Mouse (Mus musculus): ENCODE data around the gene Mmp28.

Mmp28 gene

DNA sequence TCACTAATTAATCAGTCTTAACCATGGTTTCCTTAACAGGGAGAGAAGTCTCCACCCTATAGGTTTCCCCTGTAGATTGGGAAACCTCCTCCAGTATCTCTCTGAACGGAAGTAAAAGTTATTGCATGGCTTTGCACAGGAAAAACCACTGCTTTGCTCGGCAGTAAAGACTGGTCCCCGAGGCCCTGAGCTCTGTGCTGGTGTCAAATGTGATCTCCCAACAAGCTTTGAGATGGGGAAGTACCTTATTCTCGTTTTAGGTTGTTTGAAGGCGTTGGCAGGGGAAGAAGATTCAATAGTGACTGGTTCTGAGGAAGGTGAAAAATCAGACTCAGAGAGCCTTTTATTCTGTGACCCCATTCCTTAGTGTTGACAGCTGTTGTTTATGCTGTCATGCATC is 64.1 kb downstream of the Mmp28 start:
- DNase-seq = no peak

DNA sequence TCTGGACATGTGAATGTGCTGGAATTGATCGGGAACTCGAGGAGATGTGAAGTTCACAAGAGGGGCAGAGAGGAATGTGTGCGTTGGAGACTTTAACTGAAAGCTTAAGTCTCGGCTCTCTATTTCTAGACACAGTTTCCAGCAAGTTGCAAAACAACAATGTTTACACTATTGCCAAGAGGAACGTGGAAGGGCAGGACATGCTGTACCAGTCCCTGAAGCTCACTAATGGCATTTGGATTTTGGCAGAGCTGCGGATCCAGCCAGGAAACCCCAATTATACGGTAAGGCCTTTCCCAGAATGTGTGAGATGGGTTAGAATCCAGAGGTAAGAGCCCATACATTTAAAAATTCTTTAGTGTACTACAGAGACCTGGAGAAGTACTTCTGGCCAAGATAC is 65.2 kb downstream of the Mmp28 start:
- DNase-seq = no peak

DNA sequence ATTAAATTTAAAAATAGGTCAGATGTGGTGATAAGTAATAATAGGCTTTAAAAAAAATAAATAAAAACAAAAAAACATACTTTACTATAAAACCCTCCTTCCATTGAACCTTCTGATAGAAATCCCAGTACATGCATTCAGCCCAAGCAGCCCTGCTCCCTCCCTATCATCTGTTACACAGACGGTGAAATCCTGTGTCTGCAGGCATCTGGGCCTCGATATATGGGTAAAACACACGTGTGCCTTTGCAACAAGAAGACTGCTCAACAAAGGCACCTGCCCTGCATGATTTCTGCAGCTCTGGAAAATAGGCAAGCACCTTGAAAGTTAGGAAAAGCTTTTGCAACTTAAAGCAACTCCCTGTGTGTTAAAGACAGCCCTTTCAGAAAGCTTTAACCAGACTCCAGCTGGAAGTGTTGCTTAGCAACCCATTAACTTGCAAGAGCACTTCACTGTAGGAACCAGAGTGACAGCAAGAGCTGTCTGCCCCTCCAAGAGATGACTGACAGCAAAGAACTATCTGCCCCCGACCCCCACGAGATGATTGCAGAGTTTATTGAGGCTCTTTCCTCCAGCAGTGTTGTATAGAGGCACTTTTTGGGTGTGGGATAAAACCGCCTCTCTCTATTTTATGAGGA is 68.0 kb downstream of the Mmp28 start:
- DNase-seq = no peak

DNA sequence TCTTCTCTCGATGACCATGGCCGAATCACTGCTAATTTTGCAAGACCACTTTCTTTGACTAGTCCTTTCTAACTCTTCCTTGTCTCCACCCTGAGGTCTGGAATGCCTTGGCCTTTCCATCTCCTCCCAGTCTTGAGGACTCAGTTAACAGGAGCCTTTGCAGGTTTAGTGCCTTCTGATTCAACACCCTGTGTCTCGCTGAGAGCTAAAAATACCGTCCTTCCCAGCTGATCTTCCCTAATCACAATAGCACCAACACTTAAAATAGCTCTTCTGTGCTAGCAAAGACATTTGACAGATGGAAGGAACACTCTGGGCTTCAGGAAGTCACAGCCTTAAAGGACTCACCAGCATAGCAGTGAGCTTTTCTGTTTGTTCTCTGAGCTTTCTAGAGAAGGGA is 69.8 kb downstream of the Mmp28 start:
- no peak for DNase-seq

Measured in cerebellum, adult 11 months (tissue).